Mouse (Mus musculus): ENCODE results near the gene Gm38119. TPM values are rescaled to one million over a fixed set of nuclear protein-coding genes. Genes with fewer than 3 reads are reported as not detected.

The Gm38119 gene
- not detected in 2 replicates for polyA plus RNA-seq (2014; fragmentation: Nextera tagmentation; extraction: Ambion mirVana)

DNA sequence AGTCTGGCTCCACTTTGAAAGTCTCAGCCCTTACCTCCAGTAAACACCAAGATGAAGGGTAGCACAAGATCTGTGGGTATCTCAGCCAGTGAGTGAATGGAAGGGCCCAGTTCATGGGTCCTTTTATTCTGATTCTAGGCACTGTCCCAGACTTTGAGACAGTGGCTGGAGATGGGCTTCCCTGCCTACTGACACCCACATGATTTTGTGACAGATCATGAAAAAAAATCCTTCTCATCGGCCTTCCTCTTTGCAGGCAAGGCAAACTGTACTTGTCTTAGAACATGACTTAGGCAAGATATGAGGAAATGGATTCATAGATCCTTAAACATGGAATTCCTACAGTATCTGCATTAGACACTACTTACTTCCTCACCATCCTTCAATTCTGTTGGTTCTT is at the start of gene Gm38119:
Gene Gm38119, minus strand, starts transcription at position 101 of the 400 bp plus-strand sequence.
- 90% methylated on average over 1 of the region's 1 CpGs for WGBS
- Histone ChIP-seq H3K4me2 (ENCODE audit: low read depth, low read length, severe bottlenecking) (no peak within 1 kb of the TSS), H3K27ac (ENCODE audit: low read depth, low read length) (no peak within 1 kb of the TSS), H3K4me1 (replicated peaks; ENCODE audit: control insufficient read depth, insufficient read depth, low read length) (no peaks in the 10 kb centered on the region), H3K4me3 (ENCODE audit: low read depth, low read length) (no peak within 1 kb of the TSS), H3K27me3 (ENCODE audit: control insufficient read depth, insufficient read depth, low read length) (no peaks in the 10 kb centered on the region), H3K9ac (ENCODE audit: low read length) (no peak within 1 kb of the TSS), H3K9me3 (ENCODE audit: control insufficient read depth, low read length) (no peaks in the 10 kb centered on the region), H3K36me3 (ENCODE audit: control insufficient read depth, insufficient read depth, low read length) (no peaks in the 10 kb centered on the region)
- no peak for ATAC-seq (replicated peaks; ENCODE audit: low FRiP score)
- no peak for DNase-seq (ENCODE audit: low spot score)

DNA sequence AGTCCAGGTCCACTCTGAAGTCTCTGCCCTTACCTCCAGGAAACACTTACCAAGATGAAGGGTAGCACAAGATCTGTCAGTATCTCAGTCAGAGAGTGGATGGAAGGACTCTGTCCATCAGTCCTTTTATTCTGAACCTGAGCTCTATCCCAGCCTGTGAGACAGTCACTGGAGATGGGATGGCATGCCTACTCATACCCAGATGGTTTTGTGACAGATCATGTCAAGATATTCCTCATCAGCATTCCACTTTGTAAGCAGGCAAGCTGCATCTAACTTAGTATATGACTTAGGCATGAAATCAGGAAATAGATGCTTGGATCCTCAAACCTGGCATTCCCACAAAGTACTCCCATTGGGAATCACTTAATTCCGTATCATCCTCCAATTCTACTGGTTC is 39.9 kb upstream of the Gm38119 start, which contains the start of gene Lce1i:
Gene Lce1i, minus strand, starts transcription at position 101 of the 400 bp plus-strand sequence.
- no peak for ATAC-seq (replicated peaks; ENCODE audit: low FRiP score)
- Histone ChIP-seq H3K4me2 (ENCODE audit: low read depth, low read length, severe bottlenecking) (no peak within 1 kb of the TSS), H3K9ac (ENCODE audit: low read length) (no peak within 1 kb of the TSS), H3K27me3 (ENCODE audit: control insufficient read depth, insufficient read depth, low read length) (no peaks in the 10 kb centered on the region), H3K4me3 (ENCODE audit: low read depth, low read length) (no peak within 1 kb of the TSS), H3K9me3 (ENCODE audit: control insufficient read depth, low read length) (no peaks in the 10 kb centered on the region), H3K4me1 (replicated peaks; ENCODE audit: control insufficient read depth, insufficient read depth, low read length) (no peaks in the 10 kb centered on the region), H3K36me3 (ENCODE audit: control insufficient read depth, insufficient read depth, low read length) (no peaks in the 10 kb centered on the region), H3K27ac (ENCODE audit: low read depth, low read length) (no peak within 1 kb of the TSS)
- 94% methylated on average over 1 of the region's 1 CpGs for WGBS
- no peak for DNase-seq (ENCODE audit: low spot score)

DNA sequence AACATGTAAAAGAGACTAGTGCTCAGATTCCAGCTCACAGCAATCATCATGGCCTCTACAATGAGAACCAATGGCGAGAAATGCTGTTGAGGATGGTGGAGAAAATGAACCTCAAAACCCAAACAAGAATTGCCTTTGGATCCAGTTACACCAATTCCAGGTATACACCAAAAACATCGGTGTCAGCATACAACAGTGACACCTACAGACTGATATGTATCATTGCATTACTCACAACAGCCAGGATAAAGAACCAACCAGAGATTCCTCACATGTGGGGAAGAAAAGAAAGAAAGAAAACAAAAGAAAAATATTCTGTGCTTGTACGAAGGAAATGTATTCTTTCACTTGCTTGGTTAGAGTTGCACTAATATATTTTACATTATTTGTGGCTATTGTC is 32.7 kb upstream of the Gm38119 start:
- Histone ChIP-seq H3K36me3 (ENCODE audit: control insufficient read depth, insufficient read depth, low read length) (no peaks in the 10 kb centered on the region), H3K27me3 (ENCODE audit: control insufficient read depth, insufficient read depth, low read length) (no peaks in the 10 kb centered on the region), H3K9ac (ENCODE audit: low read length) (no peak overlapping the region), H3K4me3 (ENCODE audit: low read depth, low read length) (no peak overlapping the region), H3K4me2 (ENCODE audit: low read depth, low read length, severe bottlenecking) (no peak overlapping the region), H3K9me3 (ENCODE audit: control insufficient read depth, low read length) (no peaks in the 10 kb centered on the region), H3K27ac (ENCODE audit: low read depth, low read length) (no peak overlapping the region), H3K4me1 (replicated peaks; ENCODE audit: control insufficient read depth, insufficient read depth, low read length) (no peaks in the 10 kb centered on the region)
- DNase-seq (ENCODE audit: low spot score): no peak
- no peak for ATAC-seq (replicated peaks; ENCODE audit: low FRiP score)
- WGBS: 23% methylated on average over 3 of the region's 3 CpGs

DNA sequence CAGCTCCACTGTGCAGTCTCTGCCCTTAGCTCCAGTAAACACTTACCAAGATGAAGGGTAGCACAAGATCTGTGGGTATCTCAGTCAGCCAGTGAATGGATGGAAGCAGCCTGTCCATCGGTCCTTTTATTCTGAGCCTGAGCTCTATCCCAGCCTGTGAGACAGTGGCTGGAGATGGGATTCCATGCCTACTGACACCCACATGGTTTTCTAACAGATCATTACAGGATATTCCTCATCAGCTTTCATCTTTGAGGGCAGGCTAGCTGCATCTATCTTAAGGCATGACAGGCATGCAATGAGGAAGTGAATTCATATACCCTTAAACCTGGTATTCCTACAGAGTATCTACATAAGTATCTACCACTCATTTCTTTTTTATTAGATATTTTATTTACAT is 26.1 kb upstream of the Gm38119 start, which contains the start of gene Lce1h:
Gene Lce1h, minus strand, starts transcription at position 101 of the 400 bp plus-strand sequence.
- H3K27ac ChIP-seq (ENCODE audit: low read depth, low read length): no peak within 1 kb of the TSS
- no peaks in the 10 kb centered on the region for H3K9me3 ChIP-seq (ENCODE audit: control insufficient read depth, low read length)
- DNase-seq (ENCODE audit: low spot score) (no peak), ATAC-seq (replicated peaks; ENCODE audit: low FRiP score) (no peak)
- no peak within 1 kb of the TSS for H3K9ac ChIP-seq (ENCODE audit: low read length)
- 91% methylated on average over 1 of the region's 1 CpGs for WGBS
- H3K4me3 ChIP-seq (ENCODE audit: low read depth, low read length): no peak within 1 kb of the TSS
- H3K4me1 ChIP-seq (replicated peaks; ENCODE audit: control insufficient read depth, insufficient read depth, low read length): no peaks in the 10 kb centered on the region
- no peaks in the 10 kb centered on the region for H3K36me3 ChIP-seq (ENCODE audit: control insufficient read depth, insufficient read depth, low read length)
- H3K4me2 ChIP-seq (ENCODE audit: low read depth, low read length, severe bottlenecking): no peak within 1 kb of the TSS
- no peaks in the 10 kb centered on the region for H3K27me3 ChIP-seq (ENCODE audit: control insufficient read depth, insufficient read depth, low read length)

DNA sequence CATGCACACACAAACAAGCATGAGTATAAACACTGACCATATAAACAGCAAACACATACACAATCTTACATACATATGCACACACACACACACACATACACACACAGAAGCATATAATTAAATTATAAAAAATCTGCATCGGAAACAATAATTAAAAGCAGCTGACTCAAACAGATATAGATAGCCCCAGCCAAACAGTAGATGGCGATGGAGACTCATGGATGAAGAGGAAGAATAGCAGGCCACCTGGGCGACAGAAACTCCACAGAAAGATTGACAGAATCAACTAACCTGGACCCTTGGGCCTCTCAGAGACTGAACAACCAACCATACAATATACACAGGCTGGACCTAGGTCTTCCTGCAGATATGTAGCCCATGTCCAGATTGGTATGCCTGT is 14.3 kb upstream of the Gm38119 start:
- Histone ChIP-seq H3K4me1 (replicated peaks; ENCODE audit: control insufficient read depth, insufficient read depth, low read length) (no peaks in the 10 kb centered on the region), H3K9me3 (ENCODE audit: control insufficient read depth, low read length) (no peaks in the 10 kb centered on the region), H3K36me3 (ENCODE audit: control insufficient read depth, insufficient read depth, low read length) (no peaks in the 10 kb centered on the region), H3K4me3 (ENCODE audit: low read depth, low read length) (no peak overlapping the region), H3K4me2 (ENCODE audit: low read depth, low read length, severe bottlenecking) (no peak overlapping the region), H3K9ac (ENCODE audit: low read length) (no peak overlapping the region), H3K27ac (ENCODE audit: low read depth, low read length) (no peak overlapping the region), H3K27me3 (ENCODE audit: control insufficient read depth, insufficient read depth, low read length) (no peaks in the 10 kb centered on the region)
- no peak for DNase-seq (ENCODE audit: low spot score)
- WGBS: 40% methylated on average over 3 of the region's 3 CpGs
- ATAC-seq (replicated peaks; ENCODE audit: low FRiP score): no peak

DNA sequence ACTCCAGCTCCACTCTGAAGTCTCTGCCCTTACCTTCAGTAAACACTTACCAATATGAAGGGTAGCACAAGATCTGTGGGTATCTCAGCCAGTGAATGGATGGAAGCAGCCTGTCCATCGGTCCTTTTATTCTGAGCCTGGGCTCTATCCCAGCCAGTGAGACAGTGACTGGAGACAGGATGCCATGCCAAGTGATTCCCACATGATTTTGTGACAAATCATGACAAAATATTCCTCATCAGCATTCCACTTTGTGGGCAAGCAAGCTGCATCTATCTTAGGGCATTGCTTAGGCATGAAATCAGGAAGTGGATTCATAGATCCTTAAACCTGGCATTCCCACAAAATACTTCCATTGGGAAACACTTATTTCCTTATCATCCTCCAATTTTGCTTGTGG is 13.3 kb upstream of the Gm38119 start, which contains the start of gene Lce1g:
Gene Lce1g, minus strand, starts transcription at position 101 of the 400 bp plus-strand sequence.
- H3K4me3 ChIP-seq (ENCODE audit: low read depth, low read length): no peak within 1 kb of the TSS
- DNase-seq (ENCODE audit: low spot score) (no peak), ATAC-seq (replicated peaks; ENCODE audit: low FRiP score) (no peak)
- no peaks in the 10 kb centered on the region for H3K36me3 ChIP-seq (ENCODE audit: control insufficient read depth, insufficient read depth, low read length)
- no peak within 1 kb of the TSS for H3K4me2 ChIP-seq (ENCODE audit: low read depth, low read length, severe bottlenecking)
- no peaks in the 10 kb centered on the region for H3K27me3 ChIP-seq (ENCODE audit: control insufficient read depth, insufficient read depth, low read length)
- H3K4me1 ChIP-seq (replicated peaks; ENCODE audit: control insufficient read depth, insufficient read depth, low read length): no peaks in the 10 kb centered on the region
- H3K27ac ChIP-seq (ENCODE audit: low read depth, low read length): no peak within 1 kb of the TSS
- WGBS: 88% methylated on average over 1 of the region's 1 CpGs
- no peak within 1 kb of the TSS for H3K9ac ChIP-seq (ENCODE audit: low read length)
- no peaks in the 10 kb centered on the region for H3K9me3 ChIP-seq (ENCODE audit: control insufficient read depth, low read length)

DNA sequence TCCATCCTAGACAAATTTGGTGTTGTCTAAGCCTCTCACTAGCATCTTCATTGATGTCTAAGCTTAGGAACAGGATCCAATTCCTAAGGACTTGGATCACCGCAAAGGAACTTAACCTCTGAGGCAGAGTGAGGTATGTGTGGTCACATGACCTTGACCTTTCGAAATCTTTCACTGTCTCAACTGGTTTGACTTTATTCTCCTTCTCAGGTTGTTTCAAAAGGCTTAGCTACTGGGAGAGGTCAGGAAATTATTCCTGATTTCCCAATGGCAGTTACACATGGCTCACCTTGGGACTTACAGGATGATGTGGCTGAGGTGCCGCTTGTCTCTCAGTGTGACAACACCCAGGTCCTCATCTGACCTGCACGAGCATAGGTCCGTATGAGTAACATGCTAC is 16.3 kb downstream of the Gm38119 start:
- H3K9me3 ChIP-seq (ENCODE audit: control insufficient read depth, low read length): no peaks in the 10 kb centered on the region
- ATAC-seq (replicated peaks; ENCODE audit: low FRiP score): no peak
- H3K4me2 ChIP-seq (ENCODE audit: low read depth, low read length, severe bottlenecking): no peak overlapping the region
- H3K27me3 ChIP-seq (ENCODE audit: control insufficient read depth, insufficient read depth, low read length): no peaks in the 10 kb centered on the region
- no peak overlapping the region for H3K4me3 ChIP-seq (ENCODE audit: low read depth, low read length)
- no peak overlapping the region for H3K9ac ChIP-seq (ENCODE audit: low read length)
- 91% methylated on average over 5 of the region's 5 CpGs for WGBS
- no peaks in the 10 kb centered on the region for H3K36me3 ChIP-seq (ENCODE audit: control insufficient read depth, insufficient read depth, low read length)
- H3K4me1 ChIP-seq (replicated peaks; ENCODE audit: control insufficient read depth, insufficient read depth, low read length): no peaks in the 10 kb centered on the region
- DNase-seq (ENCODE audit: low spot score): no peak
- no peak overlapping the region for H3K27ac ChIP-seq (ENCODE audit: low read depth, low read length)

DNA sequence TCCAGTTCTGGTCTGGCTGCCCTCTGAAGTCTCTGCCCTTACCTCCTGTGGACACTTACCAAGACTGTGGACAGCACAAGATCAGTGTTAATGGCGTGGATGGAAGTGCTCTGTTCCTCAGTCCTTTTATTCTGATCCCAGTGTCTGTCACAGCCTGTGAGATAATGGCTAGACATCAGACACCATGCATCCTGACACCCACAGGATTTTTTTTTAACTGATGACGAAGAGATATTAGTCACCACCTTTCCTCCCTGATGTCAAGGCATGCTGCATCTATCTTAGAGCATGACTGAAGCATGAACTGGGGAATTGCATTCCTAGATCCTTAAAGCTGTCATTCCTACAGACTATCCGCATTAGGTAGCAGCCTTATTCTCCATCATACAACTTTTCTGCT is 18.6 kb downstream of the Gm38119 start, which contains the start of gene Lce1f:
Gene Lce1f, minus strand, starts transcription at position 101 of the 400 bp plus-strand sequence.
- WGBS: 87% methylated on average over 3 of the region's 3 CpGs
- Histone ChIP-seq H3K27ac (ENCODE audit: low read depth, low read length) (no peak within 1 kb of the TSS), H3K27me3 (ENCODE audit: control insufficient read depth, insufficient read depth, low read length) (no peaks in the 10 kb centered on the region), H3K9me3 (ENCODE audit: control insufficient read depth, low read length) (no peaks in the 10 kb centered on the region), H3K4me2 (ENCODE audit: low read depth, low read length, severe bottlenecking) (no peak within 1 kb of the TSS), H3K4me3 (ENCODE audit: low read depth, low read length) (no peak within 1 kb of the TSS), H3K9ac (ENCODE audit: low read length) (no peak within 1 kb of the TSS), H3K4me1 (replicated peaks; ENCODE audit: control insufficient read depth, insufficient read depth, low read length) (no peaks in the 10 kb centered on the region), H3K36me3 (ENCODE audit: control insufficient read depth, insufficient read depth, low read length) (no peaks in the 10 kb centered on the region)
- no peak for DNase-seq (ENCODE audit: low spot score)
- ATAC-seq (replicated peaks; ENCODE audit: low FRiP score): no peak

DNA sequence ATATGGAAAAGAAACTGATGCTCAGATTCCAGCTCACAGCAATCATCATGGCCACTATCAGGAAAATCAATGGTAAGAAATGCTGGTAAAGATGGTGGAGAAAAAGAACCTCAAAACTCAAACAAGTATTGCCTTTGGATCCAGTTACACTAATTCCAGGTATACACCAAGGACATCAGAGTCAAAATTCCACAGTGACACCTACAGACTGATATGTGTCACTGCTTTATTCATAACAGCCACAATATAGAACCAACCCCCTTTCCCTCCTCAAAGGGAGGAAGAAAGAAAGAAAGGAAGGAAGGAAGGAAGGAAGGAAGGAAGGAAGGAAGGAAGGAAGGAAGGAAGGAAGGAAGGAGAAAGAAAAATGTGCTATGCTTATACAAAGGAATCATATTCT is 23.8 kb downstream of the Gm38119 start:
- Histone ChIP-seq H3K4me2 (ENCODE audit: low read depth, low read length, severe bottlenecking) (no peak overlapping the region), H3K9ac (ENCODE audit: low read length) (no peak overlapping the region), H3K27me3 (ENCODE audit: control insufficient read depth, insufficient read depth, low read length) (no peaks in the 10 kb centered on the region), H3K4me3 (ENCODE audit: low read depth, low read length) (no peak overlapping the region), H3K9me3 (ENCODE audit: control insufficient read depth, low read length) (no peaks in the 10 kb centered on the region), H3K4me1 (replicated peaks; ENCODE audit: control insufficient read depth, insufficient read depth, low read length) (no peaks in the 10 kb centered on the region), H3K27ac (ENCODE audit: low read depth, low read length) (no peak overlapping the region), H3K36me3 (ENCODE audit: control insufficient read depth, insufficient read depth, low read length) (no peaks in the 10 kb centered on the region)
- ATAC-seq (replicated peaks; ENCODE audit: low FRiP score): no peak
- no peak for DNase-seq (ENCODE audit: low spot score)
